Mouse (Mus musculus) hindbrain, embryonic 12.5 days (tissue): ENCODE data around the gene Col3a1. TPM values are rescaled to one million over a fixed set of nuclear protein-coding genes. Genes with fewer than 3 reads are reported as not detected.

ENCODE experiments used
- ATAC-seq: fragments of 200-750 bp; cut with Nextera tagmentation; 2 replicates; pipeline ENCODE4 v1.8.0; 2017; ENCODE audit warnings: moderate TSS enrichment; ENCODE audit not compliant: low FRiP score
- H3K27ac ChIP-seq: fragments of 300-500 bp; sonication (generic); 2 replicates; pipeline ENCODE4 v1.5.1; 2016; ENCODE audit warnings: mild to moderate bottlenecking
- H3K27me3 ChIP-seq: fragments of 300-500 bp; sonication (generic); 2 replicates; pipeline ENCODE4 v1.6.1; 2016; ENCODE audit warnings: mild to moderate bottlenecking
- H3K36me3 ChIP-seq: fragments of 300-500 bp; sonication (generic); 2 replicates; pipeline ENCODE4 v1.6.1; 2016; ENCODE audit warnings: mild to moderate bottlenecking
- H3K4me1 ChIP-seq: fragments of 300-500 bp; sonication (generic); 2 replicates; pipeline ENCODE4 v1.6.1; 2016
- H3K4me2 ChIP-seq: fragments of 300-500 bp; sonication (generic); replicated peaks from 2 replicates; pipeline ENCODE4 v1.6.1; 2016; ENCODE audit warnings: mild to moderate bottlenecking
- H3K4me3 ChIP-seq: fragments of 300-500 bp; sonication (generic); 2 replicates; pipeline ENCODE4 v1.5.1; 2016; ENCODE audit warnings: mild to moderate bottlenecking
- H3K9ac ChIP-seq: fragments of 300-500 bp; sonication (generic); 2 replicates; pipeline ENCODE4 v1.6.1; 2016; ENCODE audit warnings: mild to moderate bottlenecking, moderate library complexity
- H3K9me3 ChIP-seq: fragments of 300-500 bp; sonication (generic); replicated peaks from 2 replicates; pipeline ENCODE4 v1.6.1; 2016; ENCODE audit warnings: mild to moderate bottlenecking
- WGBS: fragments of 180-500 bp; shearing (Covaris S2); methylation state at CpG from one replicate; pipeline ENCODE4 v1.1.7; 2016; 5-methylcytosine and 5-hydroxymethylcytosine counted together
- polyA plus RNA-seq: library from polyadenylated mRNA; unstranded; fragments of >200 nt; fragmentation: Nextera tagmentation; extraction: Ambion mirVana; gene quantifications from 2 replicates; pipeline ENCODE4 v1.2.1, GENCODE M21; 2016

The Col3a1 gene
- polyA plus RNA-seq, 1 experiment from 2014 or later: 539 TPM

- Histone ChIP-seq H3K9me3 (no peaks in the 10 kb centered on the region), H3K27me3 (no peaks in the 10 kb centered on the region), H3K4me3 (no peak overlapping the region), H3K4me2 (no peak overlapping the region), H3K36me3 (no peaks in the 10 kb centered on the region), H3K4me1 (no peaks in the 10 kb centered on the region), H3K27ac (no peak overlapping the region), H3K9ac (no peak overlapping the region)
- WGBS: 85% methylated on average over 1 of the region's 1 CpGs
- ATAC-seq: no peak
Observed at GRCm38 (mm10) chr1:45318241-45318640, 6.9 kb downstream of the Col3a1 start.

- Histone ChIP-seq H3K27ac (no peak overlapping the region), H3K27me3 (no peaks in the 10 kb centered on the region), H3K4me3 (no peak overlapping the region), H3K4me1 (no peaks in the 10 kb centered on the region), H3K9ac (no peak overlapping the region), H3K4me2 (no peak overlapping the region), H3K36me3 (no peaks in the 10 kb centered on the region), H3K9me3 (no peaks in the 10 kb centered on the region)
- no peak for ATAC-seq
Observed at GRCm38 (mm10) chr1:45320861-45321260, 9.5 kb downstream of the Col3a1 start.

- H3K4me2 ChIP-seq: no peak overlapping the region
- ATAC-seq: no peak
- H3K9ac ChIP-seq: no peak overlapping the region
- no peaks in the 10 kb centered on the region for H3K4me1 ChIP-seq
- no peaks in the 10 kb centered on the region for H3K36me3 ChIP-seq
- H3K9me3 ChIP-seq: no peaks in the 10 kb centered on the region
- 92% methylated on average over 1 of the region's 1 CpGs for WGBS
- H3K27ac ChIP-seq: no peak overlapping the region
- no peak overlapping the region for H3K4me3 ChIP-seq
- H3K27me3 ChIP-seq: no peaks in the 10 kb centered on the region
Observed at GRCm38 (mm10) chr1:45329149-45329548, 17.8 kb downstream of the Col3a1 start.

GRCm38 (mm10) chr1:45355944-45356343 lies 44.6 kb downstream of the Col3a1 start:
- Histone ChIP-seq H3K9ac (no peak overlapping the region), H3K36me3 (no peaks in the 10 kb centered on the region), H3K9me3 (no peaks in the 10 kb centered on the region), H3K4me1 (no peaks in the 10 kb centered on the region), H3K4me2 (no peak overlapping the region), H3K27me3 (no peaks in the 10 kb centered on the region), H3K4me3 (no peak overlapping the region), H3K27ac (no peak overlapping the region)
- 69% methylated on average over 4 of the region's 4 CpGs for WGBS
- no peak for ATAC-seq

- no peaks in the 10 kb centered on the region for H3K36me3 ChIP-seq
- no peaks in the 10 kb centered on the region for H3K27me3 ChIP-seq
- no peak for ATAC-seq
- H3K4me1 ChIP-seq: no peaks in the 10 kb centered on the region
- no peaks in the 10 kb centered on the region for H3K9me3 ChIP-seq
- H3K4me2 ChIP-seq: no peak overlapping the region
- no peak overlapping the region for H3K27ac ChIP-seq
- WGBS: 65% methylated on average over 1 of the region's 1 CpGs
- H3K4me3 ChIP-seq: no peak overlapping the region
- H3K9ac ChIP-seq: no peak overlapping the region
Observed at GRCm38 (mm10) chr1:45358020-45358419, 46.7 kb downstream of the Col3a1 start.

GRCm38 (mm10) chr1:45359147-45359546 lies 47.8 kb downstream of the Col3a1 start:
- WGBS: 75% methylated on average over 2 of the region's 2 CpGs

GRCm38 (mm10) chr1:45359673-45360072 lies 48.3 kb downstream of the Col3a1 start:
- 77% methylated on average over 2 of the region's 2 CpGs for WGBS
- H3K36me3 ChIP-seq: no peaks in the 10 kb centered on the region

More at GRCm38 (mm10) chr1:45359147-45359546, 47.8 kb downstream of the Col3a1 start:
- no peaks in the 10 kb centered on the region for H3K4me1 ChIP-seq
- H3K9ac ChIP-seq: no peak overlapping the region
- no peaks in the 10 kb centered on the region for H3K36me3 ChIP-seq
- H3K27ac ChIP-seq: no peak overlapping the region
- H3K27me3 ChIP-seq: no peaks in the 10 kb centered on the region
- no peak overlapping the region for H3K4me2 ChIP-seq
- no peaks in the 10 kb centered on the region for H3K9me3 ChIP-seq
- H3K4me3 ChIP-seq: no peak overlapping the region
- no peak for ATAC-seq

GRCm38 (mm10) chr1:45363274-45363673 lies 51.9 kb downstream of the Col3a1 start:
- Histone ChIP-seq H3K4me2 (no peak overlapping the region), H3K27ac (no peak overlapping the region), H3K4me3 (no peak overlapping the region), H3K27me3 (no peaks in the 10 kb centered on the region), H3K9ac (no peak overlapping the region), H3K36me3 (no peaks in the 10 kb centered on the region), H3K9me3 (no peaks in the 10 kb centered on the region), H3K4me1 (no peaks in the 10 kb centered on the region)
- no peak for ATAC-seq
- WGBS: 97% methylated on average over 2 of the region's 2 CpGs

More at GRCm38 (mm10) chr1:45359673-45360072, 48.3 kb downstream of the Col3a1 start:
- H3K4me2 ChIP-seq: no peak overlapping the region
- no peaks in the 10 kb centered on the region for H3K9me3 ChIP-seq
- no peak overlapping the region for H3K27ac ChIP-seq
- no peaks in the 10 kb centered on the region for H3K27me3 ChIP-seq
- no peak for ATAC-seq
- no peaks in the 10 kb centered on the region for H3K4me1 ChIP-seq
- no peak overlapping the region for H3K4me3 ChIP-seq
- no peak overlapping the region for H3K9ac ChIP-seq

- Histone ChIP-seq H3K4me1 (no peaks in the 10 kb centered on the region), H3K36me3 (no peaks in the 10 kb centered on the region), H3K4me2 (no peak overlapping the region), H3K9ac (no peak overlapping the region), H3K4me3 (no peak overlapping the region), H3K27me3 (no peaks in the 10 kb centered on the region), H3K27ac (no peak overlapping the region), H3K9me3 (peaks cover 5% of the 10 kb centered on the region)
- WGBS: 66% methylated on average over 1 of the region's 1 CpGs
- ATAC-seq: no peak
Observed at GRCm38 (mm10) chr1:45365427-45365826, 54.1 kb downstream of the Col3a1 start.

GRCm38 (mm10) chr1:45379992-45380690 lies 68.8 kb downstream of the Col3a1 start:
- Histone ChIP-seq H3K4me3 (no peak overlapping the region), H3K36me3 (no peaks in the 10 kb centered on the region), H3K4me2 (no peak overlapping the region), H3K27me3 (no peaks in the 10 kb centered on the region), H3K9ac (no peak overlapping the region), H3K27ac (no peak overlapping the region), H3K9me3 (no peaks in the 10 kb centered on the region), H3K4me1 (no peaks in the 10 kb centered on the region)
- WGBS: 82% methylated on average over 7 of the region's 7 CpGs
- no peak for ATAC-seq

GRCm38 (mm10) chr1:45381866-45382265 lies 70.5 kb downstream of the Col3a1 start:
- Histone ChIP-seq H3K4me1 (no peaks in the 10 kb centered on the region), H3K9ac (no peak overlapping the region), H3K4me3 (no peak overlapping the region), H3K27me3 (no peaks in the 10 kb centered on the region), H3K36me3 (no peaks in the 10 kb centered on the region), H3K9me3 (no peaks in the 10 kb centered on the region), H3K27ac (no peak overlapping the region), H3K4me2 (no peak overlapping the region)
- ATAC-seq: no peak
- WGBS: 94% methylated on average over 2 of the region's 2 CpGs
